Mouse (Mus musculus) brain, embryonic 14.5 days (tissue): Measurements from ENCODE around the gene Fam83d.

Source experiments
- CTCF ChIP-seq: fragments of 200-500 bp; IDR thresholded peaks from 2 replicates; pipeline ENCODE4 v1.5.1; 2012; ENCODE audit warnings: inconsistent platforms, mild to moderate bottlenecking, moderate library complexity, borderline replicate concordance; ENCODE audit not compliant: insufficient read depth, insufficient read length; ENCODE audit errors: extremely low read depth
- POLR2A ChIP-seq: fragments of 200-500 bp; IDR thresholded peaks from 2 replicates; pipeline ENCODE4 v1.6.1; 2012; ENCODE audit warnings: mild to moderate bottlenecking, inconsistent platforms, borderline replicate concordance; ENCODE audit not compliant: poor library complexity, insufficient read depth, insufficient read length, severe bottlenecking; ENCODE audit errors: extremely low read depth

- TF ChIP-seq CTCF (peak; percentile 16; the same call in 1 of the 2 replicates), POLR2A (no peak)
These were observed 41.6 kb upstream of the Fam83d start for GRCm38 (mm10) chr2:158726252-158726651.
